Mouse (Mus musculus): ENCODE measurements around the gene Plekhg1. TPM values are rescaled to one million over a fixed set of nuclear protein-coding genes. Genes with fewer than 3 reads are reported as not detected.

Plekhg1 gene
- polyA plus RNA-seq, 1 experiment = under 0.01 TPM

- Histone ChIP-seq H3K4me2 (ENCODE audit: low read depth) (no peak overlapping the region), H3K27me3 (ENCODE audit: control insufficient read depth, insufficient read depth, insufficient read length) (no peaks in the 10 kb centered on the region), H3K4me3 (no peak overlapping the region), H3ac (ENCODE audit: control insufficient read depth, insufficient read length) (no peak overlapping the region), H3K79me2 (ENCODE audit: control insufficient read depth, insufficient read depth) (no peaks in the 10 kb centered on the region), H3K36me3 (ENCODE audit: control insufficient read depth, insufficient read depth) (no peaks in the 10 kb centered on the region)
- TF ChIP-seq POLR2A (IDR thresholded peaks at IDR 0.05; ENCODE audit: insufficient read length, low read depth) (no peak), SRF (IDR thresholded peaks at IDR 0.05; ENCODE audit: control insufficient read depth, insufficient read length, low read depth) (no peak), REST (IDR thresholded peaks at IDR 0.05; ENCODE audit: insufficient read depth, insufficient read length) (no peak), MYOD1 (IDR thresholded peaks at IDR 0.05; ENCODE audit: control insufficient read depth in 1 of 3, insufficient read length in 2 of 3, low read depth in 2 of 3) (no peak), CEBPB (IDR thresholded peaks at IDR 0.05; ENCODE audit: insufficient read depth, poor library complexity, severe bottlenecking) (no peak), TCF3 (IDR thresholded peaks at IDR 0.05; ENCODE audit: insufficient read length, low read depth) (no peak), MYOG (IDR thresholded peaks at IDR 0.05; ENCODE audit: control insufficient read depth in 1 of 3, insufficient read depth in 1 of 3, insufficient read length in 2 of 3, low read depth in 2 of 3) (no peak), USF1 (IDR thresholded peaks at IDR 0.05; ENCODE audit: low read depth) (no peak), TCF12 (IDR thresholded peaks at IDR 0.05; ENCODE audit: insufficient read depth, poor library complexity, severe bottlenecking) (no peak), E2F4 (IDR thresholded peaks at IDR 0.05; ENCODE audit: insufficient read depth) (no peak), MAX (IDR thresholded peaks at IDR 0.05; ENCODE audit: low read depth) (no peak), POLR2AphosphoS2 (IDR thresholded peaks at IDR 0.05; ENCODE audit: insufficient read length, low read depth) (no peak)
These were observed 85.9 kb downstream of the Plekhg1 start for GRCm38 (mm10) chr10:3826043-3826442.

DNA sequence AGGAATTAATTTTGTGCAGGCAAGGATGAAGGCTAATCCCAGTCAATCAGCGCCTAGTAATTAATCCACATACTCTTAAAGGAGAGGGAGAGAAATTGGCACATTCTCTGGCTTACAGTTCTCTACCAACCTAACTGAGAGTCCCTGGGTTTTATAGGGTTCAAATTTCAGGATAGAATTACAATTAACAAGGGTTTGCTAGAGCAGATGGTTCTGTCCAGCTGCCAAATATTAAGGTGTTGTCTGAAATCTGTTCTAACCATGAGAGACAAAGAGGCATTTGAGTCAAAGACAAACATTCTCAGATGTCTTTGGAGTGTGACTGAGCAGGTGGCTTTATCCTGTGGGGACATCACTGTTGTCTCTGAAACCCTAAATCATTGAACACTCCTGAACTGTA lies 87.2 kb downstream of the Plekhg1 start:
- Histone ChIP-seq H3K27me3 (ENCODE audit: control insufficient read depth, insufficient read depth, insufficient read length) (no peaks in the 10 kb centered on the region), H3K4me3 (no peak overlapping the region), H3K79me2 (ENCODE audit: control insufficient read depth, insufficient read depth) (no peaks in the 10 kb centered on the region), H3K36me3 (ENCODE audit: control insufficient read depth, insufficient read depth) (no peaks in the 10 kb centered on the region), H3ac (ENCODE audit: control insufficient read depth, insufficient read length) (no peak overlapping the region), H3K4me2 (ENCODE audit: low read depth) (no peak overlapping the region)
- TF ChIP-seq MYOD1 (IDR thresholded peaks at IDR 0.05; ENCODE audit: control insufficient read depth in 1 of 3, insufficient read length in 2 of 3, low read depth in 2 of 3) (no peak), POLR2A (IDR thresholded peaks at IDR 0.05; ENCODE audit: insufficient read length, low read depth) (no peak), SRF (IDR thresholded peaks at IDR 0.05; ENCODE audit: control insufficient read depth, insufficient read length, low read depth) (no peak), CEBPB (IDR thresholded peaks at IDR 0.05; ENCODE audit: insufficient read depth, poor library complexity, severe bottlenecking) (no peak), REST (IDR thresholded peaks at IDR 0.05; ENCODE audit: insufficient read depth, insufficient read length) (no peak), E2F4 (IDR thresholded peaks at IDR 0.05; ENCODE audit: insufficient read depth) (no peak)

- no peak overlapping the region for H3ac ChIP-seq (ENCODE audit: control insufficient read depth, insufficient read length)
- TF ChIP-seq TCF12 (IDR thresholded peaks at IDR 0.05; ENCODE audit: insufficient read depth, poor library complexity, severe bottlenecking) (no peak), POLR2AphosphoS2 (IDR thresholded peaks at IDR 0.05; ENCODE audit: insufficient read length, low read depth) (no peak), MAX (IDR thresholded peaks at IDR 0.05; ENCODE audit: low read depth) (no peak), USF1 (IDR thresholded peaks at IDR 0.05; ENCODE audit: low read depth) (no peak), POLR2A (IDR thresholded peaks at IDR 0.05; ENCODE audit: insufficient read length, low read depth) (no peak), CEBPB (IDR thresholded peaks at IDR 0.05; ENCODE audit: insufficient read depth, poor library complexity, severe bottlenecking) (no peak), TCF3 (IDR thresholded peaks at IDR 0.05; ENCODE audit: insufficient read length, low read depth) (no peak), MYOG (IDR thresholded peaks at IDR 0.05; ENCODE audit: control insufficient read depth in 1 of 3, insufficient read depth in 1 of 3, insufficient read length in 2 of 3, low read depth in 2 of 3) (no peak), MYOD1 (IDR thresholded peaks at IDR 0.05; ENCODE audit: control insufficient read depth in 1 of 3, insufficient read length in 2 of 3, low read depth in 2 of 3) (no peak), REST (IDR thresholded peaks at IDR 0.05; ENCODE audit: insufficient read depth, insufficient read length) (no peak), SRF (IDR thresholded peaks at IDR 0.05; ENCODE audit: control insufficient read depth, insufficient read length, low read depth) (no peak), E2F4 (IDR thresholded peaks at IDR 0.05; ENCODE audit: insufficient read depth) (no peak)
- no peak overlapping the region for H3K4me3 ChIP-seq
- H3K36me3 ChIP-seq (ENCODE audit: control insufficient read depth, insufficient read depth) = no peaks in the 10 kb centered on the region
- no peaks in the 10 kb centered on the region for H3K79me2 ChIP-seq (ENCODE audit: control insufficient read depth, insufficient read depth)
- no peak overlapping the region for H3K4me2 ChIP-seq (ENCODE audit: low read depth)
- no peaks in the 10 kb centered on the region for H3K27me3 ChIP-seq (ENCODE audit: control insufficient read depth, insufficient read depth, insufficient read length)
These were observed 89.3 kb downstream of the Plekhg1 start for GRCm38 (mm10) chr10:3829472-3829871.

DNA sequence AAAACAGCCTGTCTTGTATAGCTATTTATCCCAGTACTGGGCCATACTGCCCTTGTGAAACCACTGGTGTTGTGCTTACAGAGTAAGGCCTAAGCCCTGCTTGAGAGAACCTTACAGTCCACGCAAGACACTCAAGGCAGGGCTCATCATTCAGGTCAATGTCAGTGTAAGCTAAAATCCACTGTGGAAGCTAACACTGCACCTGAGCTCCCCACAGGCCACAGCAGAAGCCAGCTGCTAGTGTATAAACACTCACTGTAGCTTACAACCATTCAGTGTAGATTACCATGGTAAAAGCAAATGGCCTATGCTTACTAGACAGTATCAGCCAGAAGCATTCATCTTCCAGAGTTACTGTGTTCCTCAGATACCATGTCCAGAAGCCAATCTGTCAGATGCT lies 90.5 kb downstream of the Plekhg1 start:
- no peaks in the 10 kb centered on the region for H3K79me2 ChIP-seq (ENCODE audit: control insufficient read depth, insufficient read depth)
- no peaks in the 10 kb centered on the region for H3K36me3 ChIP-seq (ENCODE audit: control insufficient read depth, insufficient read depth)
- no peak overlapping the region for H3ac ChIP-seq (ENCODE audit: control insufficient read depth, insufficient read length)
- H3K27me3 ChIP-seq (ENCODE audit: control insufficient read depth, insufficient read depth, insufficient read length) = no peaks in the 10 kb centered on the region
- no peak overlapping the region for H3K4me3 ChIP-seq
- H3K4me2 ChIP-seq (ENCODE audit: low read depth) = no peak overlapping the region
- TF ChIP-seq USF1 (IDR thresholded peaks at IDR 0.05; ENCODE audit: low read depth) (no peak), SRF (IDR thresholded peaks at IDR 0.05; ENCODE audit: control insufficient read depth, insufficient read length, low read depth) (no peak)

- no peaks in the 10 kb centered on the region for H3K36me3 ChIP-seq (ENCODE audit: control insufficient read depth, insufficient read depth)
- H3K4me2 ChIP-seq (ENCODE audit: low read depth) = no peak overlapping the region
- H3K79me2 ChIP-seq (ENCODE audit: control insufficient read depth, insufficient read depth) = no peaks in the 10 kb centered on the region
- no peak overlapping the region for H3ac ChIP-seq (ENCODE audit: control insufficient read depth, insufficient read length)
- no peak overlapping the region for H3K4me3 ChIP-seq
- no peak for TF ChIP-seq TCF12 (IDR thresholded peaks at IDR 0.05; ENCODE audit: insufficient read depth, poor library complexity, severe bottlenecking)
- no peak for TF ChIP-seq E2F4 (IDR thresholded peaks at IDR 0.05; ENCODE audit: insufficient read depth)
- no peak for TF ChIP-seq MYOG (IDR thresholded peaks at IDR 0.05; ENCODE audit: control insufficient read depth in 1 of 3, insufficient read depth in 1 of 3, insufficient read length in 2 of 3, low read depth in 2 of 3)
- TF ChIP-seq CEBPB (IDR thresholded peaks at IDR 0.05; ENCODE audit: insufficient read depth, poor library complexity, severe bottlenecking) = no peak
- no peak for TF ChIP-seq SRF (IDR thresholded peaks at IDR 0.05; ENCODE audit: control insufficient read depth, insufficient read length, low read depth)
- TF ChIP-seq USF1 (IDR thresholded peaks at IDR 0.05; ENCODE audit: low read depth) = no peak
- no peak for TF ChIP-seq POLR2A (IDR thresholded peaks at IDR 0.05; ENCODE audit: insufficient read length, low read depth)
- no peak for TF ChIP-seq MAX (IDR thresholded peaks at IDR 0.05; ENCODE audit: low read depth)
- no peak for TF ChIP-seq POLR2AphosphoS2 (IDR thresholded peaks at IDR 0.05; ENCODE audit: insufficient read length, low read depth)
- TF ChIP-seq MYOD1 (IDR thresholded peaks at IDR 0.05; ENCODE audit: control insufficient read depth in 1 of 3, insufficient read length in 2 of 3, low read depth in 2 of 3) = no peak
- no peaks in the 10 kb centered on the region for H3K27me3 ChIP-seq (ENCODE audit: control insufficient read depth, insufficient read depth, insufficient read length)
These were observed 91.6 kb downstream of the Plekhg1 start for GRCm38 (mm10) chr10:3831597-3832351.

Measured in myocyte (in vitro differentiated cells).